Mouse (Mus musculus) heart, embryonic 15.5 days (tissue): ENCODE measurements around the gene Soga1. TPM values are rescaled to one million over a fixed set of nuclear protein-coding genes. Genes with fewer than 3 reads are reported as not detected.

Experiments
- ATAC-seq: fragments of 200-750 bp; cut with Nextera tagmentation; replicated peaks from 2 replicates; pipeline ENCODE4 v1.8.0; 2017; ENCODE audit warnings: low read depth, moderate TSS enrichment; ENCODE audit not compliant: insufficient number of reproducible peaks, insufficient read depth, low FRiP score
- H3K27ac ChIP-seq: fragments of 300-500 bp; sonication (generic); 2 replicates; pipeline ENCODE4 v1.5.1; 2015; ENCODE audit warnings: mild to moderate bottlenecking, inconsistent platforms
- H3K27me3 ChIP-seq: fragments of 300-500 bp; sonication (generic); 2 replicates; pipeline ENCODE4 v1.6.1; 2015; ENCODE audit warnings: inconsistent platforms
- H3K36me3 ChIP-seq: fragments of 300-500 bp; sonication (generic); 2 replicates; pipeline ENCODE4 v1.6.1; 2015; ENCODE audit warnings: mild to moderate bottlenecking, inconsistent platforms
- H3K4me1 ChIP-seq: fragments of 300-500 bp; sonication (generic); replicated peaks from 2 replicates; pipeline ENCODE4 v1.6.1; 2015; ENCODE audit warnings: inconsistent platforms
- H3K4me2 ChIP-seq: fragments of 300-500 bp; sonication (generic); 2 replicates; pipeline ENCODE4 v1.6.1; 2015; ENCODE audit warnings: inconsistent platforms, mild to moderate bottlenecking, moderate library complexity
- H3K4me3 ChIP-seq: fragments of 300-500 bp; sonication (generic); 2 replicates; pipeline ENCODE4 v1.5.1; 2015; ENCODE audit warnings: mild to moderate bottlenecking, inconsistent platforms
- H3K9ac ChIP-seq: fragments of 300-500 bp; sonication (generic); 2 replicates; pipeline ENCODE4 v1.6.1; 2015; ENCODE audit warnings: mild to moderate bottlenecking, inconsistent platforms
- H3K9me3 ChIP-seq: fragments of 300-500 bp; sonication (generic); replicated peaks from 2 replicates; pipeline ENCODE4 v1.6.1; 2016; ENCODE audit warnings: inconsistent platforms
- WGBS: fragments of 180-500 bp; shearing (Covaris S2); methylation state at CpG from one replicate; pipeline ENCODE4 v1.1.7; 2015; ENCODE audit warnings: mixed read lengths; 5-methylcytosine and 5-hydroxymethylcytosine counted together
- polyA plus RNA-seq: library from polyadenylated mRNA; unstranded; fragments of >200 nt; fragmentation: Nextera tagmentation; extraction: Ambion mirVana; gene quantifications from 2 replicates; pipeline ENCODE4 v1.2.1, GENCODE M21; 2015

Soga1 gene
- polyA plus RNA-seq, 1 experiment from 2014 or later: 1.7 TPM

GRCm38 (mm10) chr2:156981291-156981690 is 97.8 kb downstream of the Soga1 start:
- Histone ChIP-seq H3K9me3 (no peaks in the 10 kb centered on the region), H3K36me3 (no peaks in the 10 kb centered on the region), H3K27me3 (no peaks in the 10 kb centered on the region), H3K4me2 (no peak overlapping the region), H3K9ac (no peak overlapping the region), H3K27ac (no peak overlapping the region), H3K4me3 (no peak overlapping the region), H3K4me1 (peaks cover 12% of the 10 kb centered on the region)
- WGBS: 82% methylated on average over 4 of the region's 4 CpGs
- no peak for ATAC-seq

GRCm38 (mm10) chr2:156980059-156980458 is 99.0 kb downstream of the Soga1 start:
- Histone ChIP-seq H3K27ac (no peak overlapping the region), H3K9me3 (no peaks in the 10 kb centered on the region), H3K36me3 (no peaks in the 10 kb centered on the region), H3K4me2 (no peak overlapping the region), H3K4me3 (no peak overlapping the region), H3K9ac (no peak overlapping the region), H3K27me3 (no peaks in the 10 kb centered on the region), H3K4me1 (peaks cover 21% of the 10 kb centered on the region)
- WGBS: 68% methylated on average over 2 of the region's 2 CpGs
- no peak for ATAC-seq

GRCm38 (mm10) chr2:156976711-156977110 is 102.3 kb downstream of the Soga1 start:
- Histone ChIP-seq H3K36me3 (no peaks in the 10 kb centered on the region), H3K4me2 (no peak overlapping the region), H3K4me1 (peaks cover 32% of the 10 kb centered on the region), H3K9ac (no peak overlapping the region), H3K4me3 (no peak overlapping the region), H3K27ac (no peak overlapping the region), H3K27me3 (no peaks in the 10 kb centered on the region), H3K9me3 (no peaks in the 10 kb centered on the region)
- no peak for ATAC-seq

GRCm38 (mm10) chr2:156974967-156975366 is 104.1 kb downstream of the Soga1 start:
- WGBS: 13% methylated on average over 2 of the region's 2 CpGs
- peaks cover 36% of the 10 kb centered on the region for H3K4me1 ChIP-seq
- peak overlapping the region; percentile 86 for H3K27ac ChIP-seq
- no peaks in the 10 kb centered on the region for H3K36me3 ChIP-seq
- peak; percentile 82 for ATAC-seq
- H3K27me3 ChIP-seq: no peaks in the 10 kb centered on the region
- H3K4me2 ChIP-seq: peak overlapping the region; percentile 49
- H3K4me3 ChIP-seq: no peak overlapping the region
- no peak overlapping the region for H3K9ac ChIP-seq
- H3K9me3 ChIP-seq: no peaks in the 10 kb centered on the region

GRCm38 (mm10) chr2:156973316-156974100 is 105.5 kb downstream of the Soga1 start:
- 79% methylated on average over 5 of the region's 5 CpGs for WGBS
- Histone ChIP-seq H3K9me3 (no peaks in the 10 kb centered on the region), H3K4me1 (peaks cover 36% of the 10 kb centered on the region), H3K9ac (no peak overlapping the region), H3K4me2 (no peak overlapping the region), H3K27me3 (no peaks in the 10 kb centered on the region), H3K36me3 (no peaks in the 10 kb centered on the region), H3K27ac (peak overlapping the region; percentile 86; the same call in 1 of the 2 replicates), H3K4me3 (no peak overlapping the region)
- no peak for ATAC-seq

GRCm38 (mm10) chr2:156970253-156970652 is 108.8 kb downstream of the Soga1 start:
- Histone ChIP-seq H3K9me3 (no peaks in the 10 kb centered on the region), H3K4me2 (no peak overlapping the region), H3K36me3 (no peaks in the 10 kb centered on the region), H3K9ac (no peak overlapping the region), H3K4me3 (no peak overlapping the region), H3K27ac (no peak overlapping the region; the same call in 1 of the 2 replicates), H3K4me1 (peaks cover 26% of the 10 kb centered on the region), H3K27me3 (no peaks in the 10 kb centered on the region)
- no peak for ATAC-seq
- WGBS: 64% methylated on average over 7 of the region's 7 CpGs

GRCm38 (mm10) chr2:156968501-156968900 is 110.6 kb downstream of the Soga1 start:
- no peak for ATAC-seq
- 78% methylated on average over 4 of the region's 4 CpGs for WGBS
- Histone ChIP-seq H3K4me3 (no peak overlapping the region), H3K4me1 (peaks cover 8% of the 10 kb centered on the region; the same call in 1 of the 2 replicates), H3K9me3 (no peaks in the 10 kb centered on the region), H3K27ac (no peak overlapping the region), H3K36me3 (no peaks in the 10 kb centered on the region), H3K9ac (no peak overlapping the region), H3K4me2 (no peak overlapping the region), H3K27me3 (no peaks in the 10 kb centered on the region)

GRCm38 (mm10) chr2:156967388-156967787 is 111.7 kb downstream of the Soga1 start:
- Histone ChIP-seq H3K27ac (no peak overlapping the region), H3K9ac (no peak overlapping the region), H3K27me3 (no peaks in the 10 kb centered on the region), H3K9me3 (no peaks in the 10 kb centered on the region), H3K4me3 (no peak overlapping the region), H3K36me3 (no peaks in the 10 kb centered on the region), H3K4me2 (no peak overlapping the region), H3K4me1 (0 out of 2 replicates have a peak, but pooled peaks cover 5% of the 10 kb centered on the region)
- 71% methylated on average over 6 of the region's 6 CpGs for WGBS
- no peak for ATAC-seq

Other genes starting within 250 kb of the Soga1 start
- 23.6 and 34.1 TPM in 2 replicates for gene Tgif2, start 239.2 kb downstream of the Soga1 start, polyA plus RNA-seq
- gene 4930518I15Rik, start 221.3 kb downstream of the Soga1 start, polyA plus RNA-seq: 4.8 and 5.7 TPM in 2 replicates
- 152 and 164 TPM in 2 replicates for gene Rab5if, start 216.1 kb downstream of the Soga1 start, polyA plus RNA-seq
- gene Sla2, start 192.1 kb downstream of the Soga1 start, polyA plus RNA-seq: 0.58 and 4.4 TPM in 2 replicates
- gene Ndrg3, start 87.2 kb downstream of the Soga1 start, polyA plus RNA-seq: 28.6 and 51.0 TPM in 2 replicates
- gene Dsn1, start 72.1 kb downstream of the Soga1 start, polyA plus RNA-seq: 30.4 and 31.4 TPM in 2 replicates
- not detected in 2 replicates for gene Tldc2, start 7.8 kb upstream of the Soga1 start, polyA plus RNA-seq
- 14.2 and 16.2 TPM in 2 replicates for gene Samhd1, start 56.0 kb upstream of the Soga1 start, polyA plus RNA-seq
- gene Rbl1, start 125.3 kb upstream of the Soga1 start, polyA plus RNA-seq: 14.9 and 17.2 TPM in 2 replicates
- 152 and 188 TPM in 2 replicates for gene Rpn2, start 199.8 kb upstream of the Soga1 start, polyA plus RNA-seq
- 0.09 and 0.27 TPM in 2 replicates for gene Mroh8, start 200.3 kb upstream of the Soga1 start, polyA plus RNA-seq